Mouse (Mus musculus) cortical plate, adult 2 months (tissue): ENCODE results near the gene Podxl2.

Experiments
- CTCF ChIP-seq: fragments of 200-500 bp; IDR thresholded peaks from 2 replicates; pipeline ENCODE4 v1.5.1; 2011; ENCODE audit warnings: mild to moderate bottlenecking, control low read depth, low read length; ENCODE audit not compliant: insufficient read depth; ENCODE audit errors: extremely low read depth
- POLR2A ChIP-seq: fragments of 200-500 bp; IDR thresholded peaks from 2 replicates; pipeline ENCODE4 v1.6.1; 2011; ENCODE audit warnings: mild to moderate bottlenecking, low read length, control low read depth; ENCODE audit not compliant: insufficient read depth; ENCODE audit errors: extremely low read depth

- no peak for TF ChIP-seq CTCF
- TF ChIP-seq POLR2A, result no peak
Measured at GRCm38 (mm10) chr6:88885644-88886416, 11.0 kb upstream of the Podxl2 start.
